Mouse (Mus musculus) E14TG2a.4 (cell line): ENCODE measurements around the gene Morn1.
A peak's percentile ranks its signal among the peaks of the same experiment; 100 is the strongest.

Experiments used
- CTCF ChIP-seq: conservative IDR thresholded peaks from 2 replicates; pipeline ENCODE4 v1.5.1; 2014; ENCODE audit warnings: low read length
- NANOG ChIP-seq: IDR thresholded peaks from 2 replicates; pipeline ENCODE4 v1.6.1; 2014; ENCODE audit warnings: borderline replicate concordance, low read length, mixed read lengths

DNA sequence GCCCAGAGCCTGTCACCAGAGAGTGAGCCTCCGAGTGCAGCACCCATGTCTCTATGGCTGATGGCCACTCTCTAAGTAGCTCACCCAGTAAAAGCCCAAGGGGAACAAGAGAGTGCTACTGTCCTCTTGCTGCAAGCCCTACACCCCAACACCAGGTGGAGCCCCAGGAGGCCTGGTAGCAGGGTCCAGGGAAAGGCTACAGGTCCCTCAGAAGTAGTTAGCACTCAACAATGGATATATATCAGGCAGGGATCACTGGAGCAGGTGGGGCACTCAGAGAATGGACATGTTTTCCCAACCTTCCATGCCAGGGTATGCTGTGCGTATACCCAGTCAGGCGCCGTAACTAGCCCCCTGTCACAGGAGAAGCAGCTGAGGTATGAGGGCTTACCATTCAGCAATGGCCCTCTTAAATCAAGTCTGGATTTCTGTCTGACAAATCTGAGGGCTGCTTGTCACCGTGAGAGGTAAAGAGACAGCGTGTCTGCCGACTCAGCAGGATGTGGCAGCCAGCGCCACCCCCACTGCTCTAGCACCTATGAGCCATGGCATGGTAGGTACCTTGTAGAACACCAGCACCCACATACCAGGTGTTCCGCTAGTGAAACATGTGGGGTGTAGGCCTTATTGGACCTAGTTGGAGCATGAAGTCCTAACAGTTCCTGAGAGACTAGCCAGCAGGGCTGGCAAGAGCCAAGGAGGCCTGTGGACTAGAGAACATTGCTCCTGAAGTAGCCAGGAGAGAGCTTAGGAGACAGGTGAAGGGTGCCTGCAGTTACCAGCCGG is 42.9 kb downstream of the Morn1 start:
- TF ChIP-seq CTCF (peak; percentile 27), NANOG (no peak)
